Mouse (Mus musculus) ES-Bruce4 (cell line): Measurements from ENCODE around the gene Kif1c.

Experiments
- CTCF ChIP-seq: IDR thresholded peaks from one replicate; pipeline ENCODE4 v1.8.1; 2011; ENCODE audit warnings: low read depth, low read length
- POLR2A ChIP-seq: IDR thresholded peaks from one replicate; pipeline ENCODE4 v1.8.1; 2011; ENCODE audit warnings: low read length; ENCODE audit not compliant: insufficient read depth

GRCm38 (mm10) chr11:70720567-70720966 is 20.2 kb downstream of the Kif1c start:
- TF ChIP-seq CTCF (no peak), POLR2A (no peak)
